Comparison of ENCODE assay signal across 26 mouse cellular contexts in the genomic region with DNA sequence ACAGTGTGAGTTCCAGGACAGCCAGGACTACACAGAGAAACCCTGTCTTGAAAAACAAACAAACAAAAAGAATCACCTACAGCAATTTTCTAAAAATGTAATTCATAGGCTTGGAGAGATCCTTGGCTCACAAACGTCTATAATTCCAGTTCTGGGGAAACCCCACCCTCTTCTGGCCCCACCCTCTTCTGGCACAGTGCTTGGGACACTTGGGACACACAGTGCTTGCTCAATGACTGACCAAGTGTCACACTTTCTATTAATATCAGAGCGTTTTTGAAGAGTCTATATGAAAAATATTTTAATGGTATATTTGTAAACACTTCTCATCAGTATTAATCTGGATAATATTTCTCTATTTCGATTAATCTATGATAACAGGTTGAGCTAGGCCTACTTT. TPM values are rescaled to one million over a fixed set of nuclear protein-coding genes. Genes with fewer than 3 reads are reported as not detected.
"Had no signal": no experiment of that assay in that cellular context is flagged by ENCODE, and none has a peak within 500 bp of the region (broad histone marks: within the 10 kb centered on the region; RNA-seq: fewer than 3 reads in every experiment).

No protein-coding gene starts in this region.

- ATAC-seq: midbrain, embryonic 16.5 days had no signal

- DNase-seq: lung, adult 2 months; midbrain, embryonic 14.5 days; retina, postnatal 1 day; right cerebral cortex, adult 18-20 months; right cerebral cortex, postnatal 25 days; right cerebral cortex, postnatal 4 days; spleen, adult 18-20 months; thymus, adult 18-20 months; thymus, postnatal 14 days; thymus, postnatal 36 days had no signal

- H3K27ac ChIP-seq: liver, embryonic 14.5 days; lung, embryonic 15.5 days; midbrain, embryonic 10.5 days; midbrain, embryonic 12.5 days; neural tube, embryonic 13.5 days; neural tube, embryonic 15.5 days had no signal

- H3K4me3 ChIP-seq: lung, embryonic 15.5 days; midbrain, embryonic 10.5 days; midbrain, embryonic 12.5 days; myocyte; neural tube, embryonic 13.5 days; neural tube, embryonic 15.5 days had no signal

- H3K9ac ChIP-seq: liver, embryonic 14.5 days; lung, embryonic 15.5 days; midbrain, embryonic 12.5 days; neural tube, embryonic 13.5 days; neural tube, embryonic 15.5 days had no signal

- H3K36me3 ChIP-seq: lung, embryonic 15.5 days; midbrain, embryonic 10.5 days; midbrain, embryonic 12.5 days; neural tube, embryonic 13.5 days; neural tube, embryonic 15.5 days had no signal

- H3K9me3 ChIP-seq: lung, embryonic 15.5 days; midbrain, embryonic 10.5 days; midbrain, embryonic 12.5 days; neural tube, embryonic 13.5 days; neural tube, embryonic 15.5 days had no signal

- H3K4me1 ChIP-seq: lung, embryonic 15.5 days; midbrain, embryonic 10.5 days; midbrain, embryonic 12.5 days; neural tube, embryonic 13.5 days; neural tube, embryonic 15.5 days had no signal

- H3K4me2 ChIP-seq: lung, embryonic 15.5 days; midbrain, embryonic 12.5 days; neural tube, embryonic 13.5 days; neural tube, embryonic 15.5 days had no signal

- H3K27me3 ChIP-seq: lung, embryonic 15.5 days; midbrain, embryonic 12.5 days; neural tube, embryonic 13.5 days; neural tube, embryonic 15.5 days had no signal

RNA-seq across cellular contexts. Expression of a gene that starts 12.6 kb away (rescaled TPM):
- total RNA-seq: megakaryocyte, adult 5-6 weeks; megakaryocyte-erythroid progenitor cell, adult 5-6 weeks had no signal
- polyA plus RNA-seq: liver, embryonic 14.5 days; liver, embryonic 16.5 days; lung, adult 2 months; lung, embryonic 15.5 days; midbrain, embryonic 10.5 days; midbrain, embryonic 12.5 days; midbrain, embryonic 14.5 days; midbrain, embryonic 16.5 days; myocyte; neural tube, embryonic 11.5 days; neural tube, embryonic 13.5 days; neural tube, embryonic 15.5 days; small intestine, adult 2 months; stomach, embryonic 14.5 days; stomach, embryonic 16.5 days; thymus, postnatal 0 days had no signal

RNA-seq across cellular contexts. Expression of a gene that starts 35.7 kb away (rescaled TPM):
- total RNA-seq: megakaryocyte-erythroid progenitor cell, adult 5-6 weeks had no signal
